Mouse (Mus musculus): ENCODE data around the gene Dnajc6.

GRCm38 (mm10) chr4:101511768-101512521 lies 15.5 kb downstream of the Dnajc6 start:
- TF ChIP-seq CTCF (IDR thresholded peaks at IDR 0.05; ENCODE audit: low read depth): no peak
- TF ChIP-seq EP300 (optimal IDR thresholded peaks at IDR 0.05): no peak

Data from stomach, postnatal 0 days (tissue).